Mouse (Mus musculus): ENCODE data around the gene Dlg4. TPM values are rescaled to one million over a fixed set of nuclear protein-coding genes. Genes with fewer than 3 reads are reported as not detected.
"Not testable (repeated sequence)": the region's sequence is repeated elsewhere in the genome, so short reads cannot be mapped to it uniquely, and the experiment has no call there.

The Dlg4 gene
- polyA plus RNA-seq, 1 experiment from 2014 or later = 9.3 TPM

GRCm38 (mm10) chr11:70057805-70058204 is 41.1 kb downstream of the Dlg4 start:
- no peak for ATAC-seq (replicated peaks; ENCODE audit: low FRiP score)
- Histone ChIP-seq H3K4me2 (no peak overlapping the region), H3K27me3 (replicated peaks; ENCODE audit: control insufficient read depth, insufficient read depth, low read length) (no peaks in the 10 kb centered on the region), H3K36me3 (ENCODE audit: control insufficient read depth, insufficient read depth, low read length) (no peaks in the 10 kb centered on the region), H3K27ac (ENCODE audit: low read depth, low read length) (no peak overlapping the region), H3K9ac (ENCODE audit: low read depth, low read length) (no peak overlapping the region), H3K4me3 (ENCODE audit: low read depth, low read length) (no peak overlapping the region), H3K4me1 (replicated peaks; ENCODE audit: control insufficient read depth, insufficient read depth, low read length) (peaks cover 5% of the 10 kb centered on the region), H3K9me3 (ENCODE audit: control insufficient read depth, low read length) (no peaks in the 10 kb centered on the region)
- WGBS = 86% methylated on average over 9 of the region's 9 CpGs
- no peak for DNase-seq (ENCODE audit: low spot score)

DNA sequence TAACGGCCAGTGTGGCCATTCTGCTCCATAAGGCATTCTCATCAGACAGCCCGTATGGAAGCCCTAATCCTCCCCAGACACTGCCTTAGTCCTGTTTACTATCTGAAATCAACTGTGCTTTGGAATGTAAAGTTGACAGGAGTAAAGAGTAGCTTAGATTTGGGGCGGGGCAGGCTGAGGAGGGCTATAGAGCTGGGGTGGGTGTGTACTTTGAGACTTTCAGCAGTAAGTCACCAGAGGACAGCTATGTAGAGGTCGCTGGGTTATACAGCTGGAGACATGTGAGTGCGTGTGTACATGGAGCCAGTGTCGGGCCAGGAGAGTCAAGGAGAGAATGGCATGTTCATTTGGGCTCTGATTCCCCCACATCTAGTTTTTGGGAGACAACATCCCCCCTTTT is 43.2 kb downstream of the Dlg4 start:
- Histone ChIP-seq H3K9me3 (ENCODE audit: control insufficient read depth, low read length) (peaks cover 3% of the 10 kb centered on the region; the same call in 1 of the 2 replicates), H3K27me3 (replicated peaks; ENCODE audit: control insufficient read depth, insufficient read depth, low read length) (no peaks in the 10 kb centered on the region), H3K4me2 (no peak overlapping the region), H3K27ac (ENCODE audit: low read depth, low read length) (no peak overlapping the region), H3K36me3 (ENCODE audit: control insufficient read depth, insufficient read depth, low read length) (no peaks in the 10 kb centered on the region), H3K9ac (ENCODE audit: low read depth, low read length) (no peak overlapping the region), H3K4me1 (replicated peaks; ENCODE audit: control insufficient read depth, insufficient read depth, low read length) (peaks cover 5% of the 10 kb centered on the region), H3K4me3 (ENCODE audit: low read depth, low read length) (no peak overlapping the region)
- DNase-seq (ENCODE audit: low spot score) = no peak
- WGBS = 47% methylated on average over 6 of the region's 6 CpGs
- ATAC-seq (replicated peaks; ENCODE audit: low FRiP score) = no peak

GRCm38 (mm10) chr11:70063053-70063452 is 46.3 kb downstream of the Dlg4 start:
- no peak overlapping the region for H3K4me2 ChIP-seq
- H3K36me3 ChIP-seq (ENCODE audit: control insufficient read depth, insufficient read depth, low read length) = no peaks in the 10 kb centered on the region
- H3K27ac ChIP-seq (ENCODE audit: low read depth, low read length) = no peak overlapping the region
- H3K4me3 ChIP-seq (ENCODE audit: low read depth, low read length) = no peak overlapping the region
- ATAC-seq (replicated peaks; ENCODE audit: low FRiP score) (no peak), DNase-seq (ENCODE audit: low spot score) (no peak)
- H3K4me1 ChIP-seq (replicated peaks; ENCODE audit: control insufficient read depth, insufficient read depth, low read length) = no peaks in the 10 kb centered on the region
- H3K9ac ChIP-seq (ENCODE audit: low read depth, low read length) = no peak overlapping the region
- H3K27me3 ChIP-seq (replicated peaks; ENCODE audit: control insufficient read depth, insufficient read depth, low read length) = no peaks in the 10 kb centered on the region
- peaks cover 3% of the 10 kb centered on the region; the same call in 1 of the 2 replicates for H3K9me3 ChIP-seq (ENCODE audit: control insufficient read depth, low read length)
- WGBS = 62% methylated on average over 3 of the region's 3 CpGs

DNA sequence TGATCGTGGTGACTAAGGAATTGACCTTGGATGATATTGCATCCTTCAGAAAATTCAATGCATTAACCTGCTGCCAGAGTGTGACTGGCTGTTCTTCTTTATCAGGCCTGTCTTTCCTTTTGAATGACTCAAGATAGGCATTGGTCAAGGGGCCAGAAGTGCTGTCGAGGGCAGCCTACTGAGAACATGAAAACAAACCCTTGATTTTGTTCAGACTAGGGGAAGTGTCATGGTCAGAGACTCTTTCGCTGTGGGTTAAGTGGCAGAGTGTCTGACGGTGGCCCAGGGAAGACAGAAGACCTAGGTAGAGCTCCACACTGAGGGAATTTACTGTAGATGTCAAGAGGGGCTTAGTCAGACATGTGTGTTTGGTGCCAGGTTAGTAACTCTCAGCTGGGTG is 50.0 kb downstream of the Dlg4 start:
- WGBS = 56% methylated on average over 4 of the region's 4 CpGs
- Histone ChIP-seq H3K4me2 (no peak overlapping the region), H3K36me3 (ENCODE audit: control insufficient read depth, insufficient read depth, low read length) (no peaks in the 10 kb centered on the region), H3K4me1 (replicated peaks; ENCODE audit: control insufficient read depth, insufficient read depth, low read length) (no peaks in the 10 kb centered on the region), H3K27ac (ENCODE audit: low read depth, low read length) (no peak overlapping the region), H3K9me3 (ENCODE audit: control insufficient read depth, low read length) (peaks cover 3% of the 10 kb centered on the region; the same call in 1 of the 2 replicates), H3K4me3 (ENCODE audit: low read depth, low read length) (no peak overlapping the region), H3K27me3 (replicated peaks; ENCODE audit: control insufficient read depth, insufficient read depth, low read length) (no peaks in the 10 kb centered on the region), H3K9ac (ENCODE audit: low read depth, low read length) (no peak overlapping the region)
- DNase-seq (ENCODE audit: low spot score) (no peak), ATAC-seq (replicated peaks; ENCODE audit: low FRiP score) (no peak)

DNA sequence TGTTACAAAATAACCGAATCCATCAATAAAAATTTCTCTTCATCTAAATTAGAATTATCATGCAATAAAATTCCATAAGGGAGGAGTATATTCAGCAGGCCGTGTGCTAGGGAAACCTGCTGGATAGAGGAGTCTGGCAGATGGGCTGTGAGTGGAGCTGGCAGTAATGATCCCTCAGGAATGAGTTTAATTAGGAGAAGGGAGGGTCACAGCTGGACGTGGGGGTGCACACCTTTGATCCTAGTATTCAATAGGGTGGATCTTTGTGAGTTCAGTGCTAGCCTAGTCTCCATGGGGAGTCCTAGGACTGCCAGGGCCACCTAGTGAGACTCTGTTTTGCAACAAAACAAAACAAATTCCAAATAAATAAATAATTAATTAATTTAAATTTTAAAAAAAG is 51.5 kb downstream of the Dlg4 start:
- DNase-seq (ENCODE audit: low spot score) = no peak
- Histone ChIP-seq H3K27ac (ENCODE audit: low read depth, low read length) (no peak overlapping the region), H3K36me3 (ENCODE audit: control insufficient read depth, insufficient read depth, low read length) (no peaks in the 10 kb centered on the region), H3K4me2 (no peak overlapping the region), H3K27me3 (replicated peaks; ENCODE audit: control insufficient read depth, insufficient read depth, low read length) (no peaks in the 10 kb centered on the region), H3K4me3 (ENCODE audit: low read depth, low read length) (no peak overlapping the region), H3K4me1 (replicated peaks; ENCODE audit: control insufficient read depth, insufficient read depth, low read length) (no peaks in the 10 kb centered on the region), H3K9me3 (ENCODE audit: control insufficient read depth, low read length) (no peaks in the 10 kb centered on the region), H3K9ac (ENCODE audit: low read depth, low read length) (no peak overlapping the region)
- ATAC-seq (replicated peaks; ENCODE audit: low FRiP score) = no peak
- WGBS = 56% methylated on average over 3 of the region's 3 CpGs

- Histone ChIP-seq H3K36me3 (ENCODE audit: control insufficient read depth, insufficient read depth, low read length) (no peaks in the 10 kb centered on the region), H3K27me3 (replicated peaks; ENCODE audit: control insufficient read depth, insufficient read depth, low read length) (no peaks in the 10 kb centered on the region), H3K9ac (ENCODE audit: low read depth, low read length) (no peak overlapping the region), H3K4me2 (no peak overlapping the region), H3K9me3 (ENCODE audit: control insufficient read depth, low read length) (no peaks in the 10 kb centered on the region), H3K4me1 (replicated peaks; ENCODE audit: control insufficient read depth, insufficient read depth, low read length) (0 out of 2 replicates have a peak, but pooled peaks cover 4% of the 10 kb centered on the region), H3K27ac (ENCODE audit: low read depth, low read length) (no peak overlapping the region), H3K4me3 (ENCODE audit: low read depth, low read length) (no peak overlapping the region)
- DNase-seq (ENCODE audit: low spot score) (no peak), ATAC-seq (replicated peaks; ENCODE audit: low FRiP score) (no peak)
- WGBS = 75% methylated on average over 6 of the region's 6 CpGs
Observed at GRCm38 (mm10) chr11:70070057-70070456, 53.3 kb downstream of the Dlg4 start.

- H3K4me3 ChIP-seq (ENCODE audit: low read depth, low read length); H3K9ac ChIP-seq (ENCODE audit: low read depth, low read length); ATAC-seq (replicated peaks; ENCODE audit: low FRiP score); H3K4me1 ChIP-seq (replicated peaks; ENCODE audit: control insufficient read depth, insufficient read depth, low read length); H3K36me3 ChIP-seq (ENCODE audit: control insufficient read depth, insufficient read depth, low read length); H3K4me2 ChIP-seq; H3K27ac ChIP-seq (ENCODE audit: low read depth, low read length); H3K9me3 ChIP-seq (ENCODE audit: control insufficient read depth, low read length); DNase-seq (ENCODE audit: low spot score); H3K27me3 ChIP-seq (replicated peaks; ENCODE audit: control insufficient read depth, insufficient read depth, low read length): not testable (repeated sequence)
- WGBS = 71% methylated on average over 3 of the region's 3 CpGs
Observed at GRCm38 (mm10) chr11:70070603-70071002, 53.9 kb downstream of the Dlg4 start.

DNA sequence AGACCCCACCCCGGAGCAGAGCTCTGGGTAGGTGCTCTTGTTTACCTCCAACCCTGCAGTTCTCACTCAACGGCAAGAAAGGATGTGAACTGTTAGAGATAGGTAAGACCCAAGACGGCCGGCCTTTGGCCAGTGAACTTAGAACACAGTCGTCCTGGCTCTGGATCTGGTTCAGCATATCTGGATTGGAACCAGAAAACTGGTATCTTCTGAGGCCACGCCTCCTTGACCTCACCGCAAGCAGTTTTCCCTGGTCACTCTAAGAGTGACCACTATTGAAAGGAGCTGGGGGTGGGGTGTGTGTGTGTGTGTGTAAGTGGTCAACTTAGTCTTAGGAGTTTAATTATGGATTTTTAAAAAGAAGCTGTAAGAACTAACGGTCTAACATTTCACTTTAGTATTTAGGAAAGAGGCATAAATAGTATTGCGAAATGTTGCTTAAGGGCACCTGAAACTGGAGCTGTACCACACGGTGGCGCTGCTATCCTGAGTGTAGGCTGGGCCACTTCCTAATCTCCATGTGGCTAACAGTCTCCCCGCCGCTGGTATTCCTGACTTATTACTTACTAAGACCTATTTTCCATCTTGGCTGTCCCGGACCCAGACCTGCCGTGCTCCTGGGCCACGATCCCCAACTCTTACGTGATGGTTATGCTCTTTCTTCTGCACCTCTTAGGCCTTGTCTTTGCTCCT is 57.8 kb downstream of the Dlg4 start:
- ATAC-seq (replicated peaks; ENCODE audit: low FRiP score) (0 out of 2 replicates have a peak, but pooled peaks have one; percentile 29), DNase-seq (ENCODE audit: low spot score) (peak; percentile 67)
- Histone ChIP-seq H3K4me2 (peak overlapping the region; percentile 36; the same call in 1 of the 2 replicates), H3K4me3 (ENCODE audit: low read depth, low read length) (no peak overlapping the region), H3K9me3 (ENCODE audit: control insufficient read depth, low read length) (no peaks in the 10 kb centered on the region), H3K27me3 (replicated peaks; ENCODE audit: control insufficient read depth, insufficient read depth, low read length) (no peaks in the 10 kb centered on the region), H3K9ac (ENCODE audit: low read depth, low read length) (0 out of 2 replicates have a peak overlapping the region, but pooled peaks have one; percentile 23), H3K36me3 (ENCODE audit: control insufficient read depth, insufficient read depth, low read length) (no peaks in the 10 kb centered on the region), H3K4me1 (replicated peaks; ENCODE audit: control insufficient read depth, insufficient read depth, low read length) (peaks cover 12% of the 10 kb centered on the region; the same call in 1 of the 2 replicates), H3K27ac (ENCODE audit: low read depth, low read length) (peak overlapping the region; percentile 36; the same call in 1 of the 2 replicates)
- 36% methylated on average over 17 of the region's 17 CpGs for WGBS

GRCm38 (mm10) chr11:70075581-70075980 is 58.8 kb downstream of the Dlg4 start:
- ATAC-seq (replicated peaks; ENCODE audit: low FRiP score) (peak; percentile 72), DNase-seq (ENCODE audit: low spot score) (no peak)
- Histone ChIP-seq H3K4me1 (replicated peaks; ENCODE audit: control insufficient read depth, insufficient read depth, low read length) (peaks cover 12% of the 10 kb centered on the region; the same call in 1 of the 2 replicates), H3K4me2 (no peak overlapping the region), H3K27ac (ENCODE audit: low read depth, low read length) (peak overlapping the region; percentile 49), H3K9me3 (ENCODE audit: control insufficient read depth, low read length) (no peaks in the 10 kb centered on the region), H3K27me3 (replicated peaks; ENCODE audit: control insufficient read depth, insufficient read depth, low read length) (no peaks in the 10 kb centered on the region), H3K4me3 (ENCODE audit: low read depth, low read length) (no peak overlapping the region), H3K36me3 (ENCODE audit: control insufficient read depth, insufficient read depth, low read length) (no peaks in the 10 kb centered on the region), H3K9ac (ENCODE audit: low read depth, low read length) (no peak overlapping the region)
- 71% methylated on average over 6 of the region's 6 CpGs for WGBS
